Mouse (Mus musculus) kidney, adult 2 months (tissue): ENCODE results near the gene Tmcc1.

Experiments used
- CTCF ChIP-seq: fragments of 200-500 bp; conservative IDR thresholded peaks from 2 replicates; pipeline ENCODE4 v1.5.1; 2011; ENCODE audit warnings: low read depth, mild to moderate bottlenecking, control low read depth, low read length, moderate library complexity, mixed read lengths; ENCODE audit not compliant: insufficient read depth, insufficient read length
- POLR2A ChIP-seq: fragments of 200-500 bp; IDR thresholded peaks from one replicate; pipeline ENCODE4 v1.6.1; 2011; ENCODE audit warnings: low read depth, low read length, control low read depth

DNA sequence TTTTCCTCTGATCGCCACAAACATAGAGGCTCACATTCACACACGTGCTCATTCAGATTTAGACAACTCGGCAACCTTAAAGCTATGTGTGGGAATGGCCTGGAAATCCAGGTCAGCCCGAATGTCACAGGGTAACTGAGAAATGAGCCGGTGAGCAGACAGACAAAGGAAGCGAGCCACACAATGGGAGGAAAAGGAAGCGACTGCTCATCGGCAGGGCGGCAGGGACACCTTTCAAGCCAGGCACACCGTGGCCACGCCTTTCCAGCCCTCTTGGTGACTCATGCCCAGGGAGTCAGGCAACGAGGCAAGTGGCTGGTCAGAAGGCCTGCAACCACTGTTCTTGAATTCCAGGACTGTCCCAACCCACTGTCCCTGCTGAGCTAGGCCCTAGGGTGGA is 183.9 kb downstream of the Tmcc1 start:
- TF ChIP-seq CTCF, result no peak
- TF ChIP-seq POLR2A, result no peak
